Comparison of ENCODE assay signal across 19 mouse cellular contexts in genomic region chr9:42277162-42277561, GRCm38 (mm10).
"Had no signal": no experiment of that assay in that cellular context is flagged by ENCODE, and none has a peak within 500 bp of the region (broad histone marks: within the 10 kb centered on the region; RNA-seq: fewer than 3 reads in every experiment).

No protein-coding gene starts in this region.

- H3K4me3 ChIP-seq: midbrain, embryonic 10.5 days; midbrain, embryonic 12.5 days; myocyte; neural tube, embryonic 13.5 days; neural tube, embryonic 15.5 days had no signal

- H3K9me3 ChIP-seq: midbrain, embryonic 10.5 days; midbrain, embryonic 12.5 days; neural tube, embryonic 13.5 days had no signal

- H3K36me3 ChIP-seq: midbrain, embryonic 10.5 days; midbrain, embryonic 12.5 days; neural tube, embryonic 13.5 days; neural tube, embryonic 15.5 days had no signal

- H3K27me3 ChIP-seq: midbrain, embryonic 12.5 days; neural tube, embryonic 13.5 days; neural tube, embryonic 15.5 days had no signal

- ATAC-seq: midbrain, embryonic 16.5 days had no signal

- H3K27ac ChIP-seq: midbrain, embryonic 10.5 days; midbrain, embryonic 12.5 days; neural tube, embryonic 13.5 days; neural tube, embryonic 15.5 days had no signal

- H3K9ac ChIP-seq: lung, embryonic 14.5 days; midbrain, embryonic 12.5 days; neural tube, embryonic 13.5 days; neural tube, embryonic 15.5 days had no signal

- H3K4me2 ChIP-seq: lung, embryonic 14.5 days; midbrain, embryonic 12.5 days; neural tube, embryonic 13.5 days; neural tube, embryonic 15.5 days had no signal

- DNase-seq: lung, adult 18-20 months; lung, embryonic 14.5 days; lung, postnatal 10 days; lung, postnatal 4 days; midbrain, embryonic 14.5 days; retina, postnatal 1 day; right cerebral cortex, adult 18-20 months; right cerebral cortex, postnatal 25 days; right cerebral cortex, postnatal 4 days; spleen, adult 18-20 months; thymus, adult 18-20 months; thymus, postnatal 14 days; thymus, postnatal 36 days had no signal

- H3K4me1 ChIP-seq: midbrain, embryonic 10.5 days; midbrain, embryonic 12.5 days; neural tube, embryonic 13.5 days; neural tube, embryonic 15.5 days had no signal
